In the genomic region with DNA sequence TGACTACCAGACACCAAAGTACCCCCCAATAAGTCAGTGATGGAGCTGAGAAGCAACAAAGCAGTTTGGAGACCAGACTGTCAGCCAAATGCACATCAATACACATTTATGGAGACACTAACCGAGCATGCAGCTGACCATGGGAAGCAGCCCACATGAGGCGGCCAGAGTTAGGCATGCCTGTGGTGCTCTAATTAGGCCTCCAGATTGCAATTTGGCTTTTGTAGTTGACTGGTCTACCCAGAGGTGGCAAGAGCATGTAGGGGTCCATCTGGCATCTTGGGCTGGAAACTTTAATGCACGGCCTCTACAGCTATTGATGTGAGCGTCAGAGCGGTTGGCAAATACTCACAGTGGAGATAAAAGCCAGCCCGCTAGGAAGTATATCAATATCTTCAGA, we compare ENCODE assay signal across 24 mouse cellular contexts. TPM values are rescaled to one million over a fixed set of nuclear protein-coding genes. Genes with fewer than 3 reads are reported as not detected.
"Had no signal": no experiment of that assay in that cellular context is flagged by ENCODE, and none has a peak within 500 bp of the region (broad histone marks: within the 10 kb centered on the region; RNA-seq: fewer than 3 reads in every experiment).

No protein-coding gene starts in this region.

- H3K36me3 ChIP-seq: limb, embryonic 12.5 days; limb, embryonic 15.5 days; midbrain, embryonic 13.5 days had no signal

- ATAC-seq: liver, postnatal 0 days; lung, postnatal 0 days; midbrain, embryonic 13.5 days; midbrain, embryonic 16.5 days had no signal

- H3K27me3 ChIP-seq: limb, embryonic 12.5 days; limb, embryonic 15.5 days; midbrain, embryonic 13.5 days had no signal

- H3K9ac ChIP-seq: limb, embryonic 12.5 days; limb, embryonic 15.5 days; liver, embryonic 14.5 days; liver, postnatal 0 days; lung, embryonic 14.5 days; midbrain, embryonic 13.5 days had no signal

- H3K4me1 ChIP-seq: limb, embryonic 12.5 days; limb, embryonic 15.5 days; midbrain, embryonic 13.5 days had no signal

- H3K27ac ChIP-seq: limb, embryonic 12.5 days; limb, embryonic 15.5 days; liver, embryonic 14.5 days; macrophage; midbrain, embryonic 13.5 days; stomach, postnatal 0 days had no signal

- H3K4me3 ChIP-seq: limb, embryonic 12.5 days; limb, embryonic 15.5 days; midbrain, embryonic 13.5 days had no signal

- H3K9me3 ChIP-seq: limb, embryonic 12.5 days; limb, embryonic 15.5 days; midbrain, embryonic 13.5 days had no signal

- DNase-seq: kidney, adult 9 months; kidney, postnatal 14 days; kidney, postnatal 4 days; liver, postnatal 0 days; lung, embryonic 14.5 days; thymus, adult 2 months; thymus, postnatal 14 days; thymus, postnatal 4 days had no signal

- H3K4me2 ChIP-seq: limb, embryonic 12.5 days; limb, embryonic 15.5 days; liver, embryonic 11.5 days; lung, embryonic 14.5 days; midbrain, embryonic 13.5 days had no signal

RNA-seq across cellular contexts. Expression of gene Pon1, which starts 52.2 kb away (rescaled TPM):
- total RNA-seq: layer of hippocampus, adult 18-20 months; left cerebral cortex, postnatal 25 days; megakaryocyte, adult 5-6 weeks had no signal
- polyA plus RNA-seq: limb, embryonic 12.5 days; lung, embryonic 14.5 days; macrophage; neural tube, embryonic 11.5 days; neural tube, embryonic 14.5 days; small intestine, adult 2 months; stomach, embryonic 14.5 days had no signal
